Mouse (Mus musculus) embryonic facial prominence, embryonic 15.5 days (tissue): ENCODE measurements around the gene Ociad1. TPM values are rescaled to one million over a fixed set of nuclear protein-coding genes. Genes with fewer than 3 reads are reported as not detected.
"Not testable (repeated sequence)": the region's sequence is repeated elsewhere in the genome, so short reads cannot be mapped to it uniquely, and the experiment has no call there.

Experiments used
- ATAC-seq: fragments of 200-750 bp; cut with Nextera tagmentation; 2 replicates; pipeline ENCODE4 v1.8.0; 2017; ENCODE audit warnings: low read depth, moderate TSS enrichment; ENCODE audit not compliant: insufficient number of reproducible peaks, low FRiP score, low TSS enrichment
- H3K27ac ChIP-seq: fragments of 300-500 bp; sonication (generic); replicated peaks from 2 replicates; pipeline ENCODE4 v1.5.1; 2015; ENCODE audit warnings: mild to moderate bottlenecking, inconsistent platforms
- H3K27me3 ChIP-seq: fragments of 300-500 bp; sonication (generic); 2 replicates; pipeline ENCODE4 v1.6.1; 2015; ENCODE audit warnings: inconsistent platforms
- H3K36me3 ChIP-seq: fragments of 300-500 bp; sonication (generic); 2 replicates; pipeline ENCODE4 v1.6.1; 2015; ENCODE audit warnings: mild to moderate bottlenecking, inconsistent platforms
- H3K4me1 ChIP-seq: fragments of 300-500 bp; sonication (generic); 2 replicates; pipeline ENCODE4 v1.6.1; 2015; ENCODE audit warnings: inconsistent platforms
- H3K4me2 ChIP-seq: fragments of 300-500 bp; sonication (generic); replicated peaks from 2 replicates; pipeline ENCODE4 v1.6.1; 2015; ENCODE audit warnings: mild to moderate bottlenecking, inconsistent platforms
- H3K4me3 ChIP-seq: fragments of 300-500 bp; sonication (generic); replicated peaks from 2 replicates; pipeline ENCODE4 v1.5.1; 2015; ENCODE audit warnings: mild to moderate bottlenecking, inconsistent platforms
- H3K9ac ChIP-seq: fragments of 300-500 bp; sonication (generic); 2 replicates; pipeline ENCODE4 v1.6.1; 2015; ENCODE audit warnings: inconsistent platforms
- H3K9me3 ChIP-seq: fragments of 300-500 bp; sonication (generic); replicated peaks from 2 replicates; pipeline ENCODE4 v1.6.1; 2016; ENCODE audit warnings: inconsistent platforms
- WGBS: fragments of 180-500 bp; shearing (Covaris S2); methylation state at CpG from one replicate; pipeline ENCODE4 v1.1.7; 2015; 5-methylcytosine and 5-hydroxymethylcytosine counted together
- polyA plus RNA-seq: library from polyadenylated mRNA; unstranded; fragments of >200 nt; fragmentation: Nextera tagmentation; extraction: Ambion mirVana; gene quantifications from 2 replicates; pipeline ENCODE4 v1.2.1, GENCODE M21; 2015

The Ociad1 gene
- polyA plus RNA-seq, 1 experiment from 2014 or later, result 236 TPM

DNA sequence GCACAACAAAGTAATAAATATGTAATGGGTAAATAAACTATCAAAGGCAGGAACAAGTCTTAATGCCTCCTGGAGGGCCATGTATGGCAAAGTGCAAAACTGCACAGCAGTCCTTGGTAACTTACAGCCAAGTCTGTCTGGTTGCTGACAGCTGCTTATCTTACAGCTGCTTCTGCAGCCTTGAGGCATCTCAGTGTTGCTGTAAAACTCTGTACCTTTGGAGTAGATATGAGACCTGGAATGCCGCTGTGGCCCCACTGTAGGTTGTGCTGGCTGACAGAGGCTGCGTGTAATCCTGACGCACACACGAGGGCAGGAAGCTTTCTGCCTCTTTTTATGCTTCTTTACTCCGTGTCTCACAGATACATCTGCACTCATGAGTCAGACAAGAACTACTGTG is 18.9 kb downstream of the Ociad1 start:
- Histone ChIP-seq H3K4me3 (no peak overlapping the region), H3K9ac (no peak overlapping the region), H3K27ac (no peak overlapping the region), H3K4me2 (no peak overlapping the region), H3K27me3 (no peaks in the 10 kb centered on the region), H3K4me1 (no peaks in the 10 kb centered on the region), H3K9me3 (no peaks in the 10 kb centered on the region), H3K36me3 (peaks cover 83% of the 10 kb centered on the region)
- 95% methylated on average over 5 of the region's 5 CpGs for WGBS
- ATAC-seq, result no peak

DNA sequence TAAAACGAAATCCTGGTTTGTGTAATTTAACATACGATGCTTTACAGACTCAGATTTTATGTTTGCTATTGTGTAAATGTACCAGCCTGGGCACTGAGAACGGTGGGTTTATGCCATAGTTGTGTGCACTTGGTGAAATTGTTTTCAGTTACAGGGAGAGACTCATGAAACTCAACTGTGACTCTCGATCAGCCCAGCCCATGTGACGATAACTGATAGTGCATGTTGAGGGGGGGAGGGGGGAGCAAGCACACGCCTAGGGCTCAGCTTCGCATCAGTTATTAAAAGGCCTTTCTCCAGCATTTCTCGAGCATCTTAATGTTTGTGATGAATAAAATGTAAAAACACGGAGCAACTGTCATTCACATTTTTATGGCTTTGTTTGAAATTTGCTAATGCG is 21.0 kb downstream of the Ociad1 start:
- no peaks in the 10 kb centered on the region for H3K4me1 ChIP-seq
- no peaks in the 10 kb centered on the region for H3K9me3 ChIP-seq
- no peak for ATAC-seq
- no peaks in the 10 kb centered on the region for H3K27me3 ChIP-seq
- H3K36me3 ChIP-seq, result peaks cover 74% of the 10 kb centered on the region
- H3K4me2 ChIP-seq, result no peak overlapping the region
- H3K4me3 ChIP-seq, result no peak overlapping the region
- H3K9ac ChIP-seq, result no peak overlapping the region
- no peak overlapping the region for H3K27ac ChIP-seq
- WGBS, result 88% methylated on average over 10 of the region's 10 CpGs

DNA sequence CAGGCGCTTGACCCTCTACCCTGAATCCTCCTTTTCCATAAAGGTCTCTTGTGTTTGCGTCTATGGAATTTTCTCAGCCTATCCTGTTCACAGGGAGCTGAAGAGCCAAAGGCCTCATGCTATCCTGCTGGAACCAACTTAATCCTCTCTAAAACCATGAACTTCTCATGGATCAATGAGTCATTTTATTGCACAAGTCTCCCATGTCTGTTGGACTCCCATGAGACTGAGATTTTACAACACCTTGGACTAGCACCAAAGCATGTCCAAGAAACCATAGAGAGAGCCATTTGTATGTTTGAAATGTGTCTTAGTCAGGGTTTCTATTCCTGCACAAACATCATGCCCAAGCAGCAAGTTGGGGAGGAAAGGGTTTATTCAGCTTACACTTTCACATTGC is 22.1 kb downstream of the Ociad1 start:
- no peak for ATAC-seq
- Histone ChIP-seq H3K36me3 (peaks cover 67% of the 10 kb centered on the region), H3K4me2 (no peak overlapping the region), H3K9me3 (no peaks in the 10 kb centered on the region), H3K4me3 (no peak overlapping the region), H3K27ac (no peak overlapping the region), H3K27me3 (no peaks in the 10 kb centered on the region), H3K4me1 (no peaks in the 10 kb centered on the region), H3K9ac (no peak overlapping the region)
- 89% methylated on average over 2 of the region's 2 CpGs for WGBS

DNA sequence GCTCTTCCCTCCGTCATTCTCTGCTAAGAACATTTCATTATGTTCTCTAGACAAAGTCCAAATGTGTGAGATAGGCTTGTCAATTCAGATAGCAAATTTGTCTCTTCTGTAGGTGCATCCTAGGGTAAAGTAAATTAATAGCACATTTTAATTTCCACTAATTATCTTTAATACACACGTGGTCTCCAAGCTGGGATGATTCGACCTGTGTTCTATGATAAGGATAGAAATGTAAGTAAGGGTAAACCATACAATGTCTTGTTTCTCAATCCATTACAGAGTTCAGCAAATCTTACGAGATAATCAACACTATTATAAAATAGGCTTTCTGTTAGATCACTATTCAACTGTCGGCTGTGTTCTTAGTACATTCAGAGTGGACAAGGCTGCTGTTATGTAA is 26.7 kb downstream of the Ociad1 start:
- Histone ChIP-seq H3K9me3 (no peaks in the 10 kb centered on the region), H3K27ac (no peak overlapping the region), H3K4me1 (no peaks in the 10 kb centered on the region), H3K9ac (no peak overlapping the region), H3K4me3 (no peak overlapping the region), H3K4me2 (no peak overlapping the region), H3K36me3 (peaks cover 31% of the 10 kb centered on the region), H3K27me3 (no peaks in the 10 kb centered on the region)
- WGBS, result 89% methylated on average over 5 of the region's 5 CpGs
- no peak for ATAC-seq

DNA sequence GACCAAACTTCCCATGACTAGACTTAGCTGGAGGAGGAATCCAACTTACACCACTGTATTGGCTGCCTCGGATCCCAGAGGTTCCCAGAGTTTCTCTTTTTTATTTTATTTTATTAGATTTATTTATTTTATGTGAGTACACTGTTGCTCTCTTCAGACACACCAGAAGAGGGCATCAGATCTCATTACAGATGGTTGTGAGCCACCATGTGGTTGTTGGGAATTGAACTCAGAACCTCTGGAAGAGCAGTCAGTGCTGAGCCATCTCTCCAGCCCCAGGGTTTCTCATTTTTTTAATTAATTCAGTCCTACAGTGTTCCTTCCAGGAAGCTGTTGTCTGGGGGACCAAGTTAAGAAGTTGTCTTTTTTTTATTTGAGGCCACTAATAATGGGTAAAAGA is 30.1 kb downstream of the Ociad1 start:
- H3K27ac ChIP-seq, H3K4me1 ChIP-seq, H3K27me3 ChIP-seq, ATAC-seq, H3K9me3 ChIP-seq, H3K9ac ChIP-seq, H3K36me3 ChIP-seq, H3K4me3 ChIP-seq, H3K4me2 ChIP-seq: not testable (repeated sequence)
- WGBS, result 87% methylated on average over 1 of the region's 1 CpGs

DNA sequence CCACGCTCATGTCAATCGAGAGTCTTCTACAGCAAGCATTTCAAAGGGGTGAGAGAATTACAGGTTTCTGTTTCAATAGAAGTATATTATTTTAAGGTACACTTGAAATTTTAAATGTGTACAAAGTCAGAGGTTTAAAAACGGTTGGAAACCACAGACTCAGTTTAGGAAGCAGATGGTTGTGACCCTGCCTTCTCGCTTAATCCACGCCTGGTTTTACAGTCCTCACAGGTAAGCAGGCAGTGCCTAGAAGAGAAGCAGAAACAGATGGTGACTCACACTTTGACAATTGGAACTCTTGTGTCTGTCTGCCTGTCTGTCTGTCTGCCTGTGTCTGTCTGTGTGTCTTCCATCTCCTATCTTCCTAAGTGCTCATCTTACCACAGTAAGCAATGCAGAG is 31.0 kb downstream of the Ociad1 start:
- WGBS, result 71% methylated on average over 5 of the region's 5 CpGs
- H3K27me3 ChIP-seq, result no peaks in the 10 kb centered on the region
- ATAC-seq, result no peak
- H3K4me2 ChIP-seq, result no peak overlapping the region
- H3K9me3 ChIP-seq, result no peaks in the 10 kb centered on the region
- no peak overlapping the region for H3K9ac ChIP-seq
- H3K27ac ChIP-seq, result no peak overlapping the region
- no peaks in the 10 kb centered on the region for H3K4me1 ChIP-seq
- H3K36me3 ChIP-seq, result no peaks in the 10 kb centered on the region
- no peak overlapping the region for H3K4me3 ChIP-seq

DNA sequence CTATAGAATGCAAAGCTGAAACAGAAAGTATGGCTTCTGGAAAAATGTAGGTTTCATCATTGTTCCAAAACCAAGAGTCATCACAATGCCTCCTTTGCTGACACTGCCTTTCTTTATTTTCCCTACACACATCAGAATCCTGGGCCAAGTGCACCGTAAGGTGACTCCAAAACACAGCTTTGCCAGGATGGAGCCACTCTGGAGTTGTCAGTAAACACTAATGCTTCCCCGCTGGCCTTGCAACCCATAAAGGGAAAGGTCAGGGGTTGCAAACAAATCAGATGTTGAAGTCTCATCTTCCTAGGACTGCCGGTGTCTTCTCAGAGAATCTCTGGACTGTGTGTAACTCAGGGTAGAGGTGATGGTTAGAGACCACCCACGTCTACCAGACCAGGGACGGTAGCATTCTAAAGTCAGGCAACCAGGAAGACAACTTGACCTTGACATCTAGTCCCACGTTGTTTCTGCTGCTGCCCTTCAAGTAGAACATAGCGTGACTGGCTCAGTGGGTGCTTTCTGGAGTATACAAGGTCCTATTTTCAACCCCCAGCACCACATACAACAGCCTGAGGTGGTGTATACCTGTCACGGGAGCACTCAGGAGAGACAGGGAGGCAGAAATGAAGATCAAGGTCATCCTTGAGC is 32.1 kb downstream of the Ociad1 start:
- no peaks in the 10 kb centered on the region for H3K27me3 ChIP-seq
- no peaks in the 10 kb centered on the region for H3K9me3 ChIP-seq
- no peak for ATAC-seq
- no peaks in the 10 kb centered on the region for H3K4me1 ChIP-seq
- 80% methylated on average over 8 of the region's 8 CpGs for WGBS
- no peak overlapping the region for H3K4me2 ChIP-seq
- H3K36me3 ChIP-seq, result no peaks in the 10 kb centered on the region
- no peak overlapping the region for H3K4me3 ChIP-seq
- no peak overlapping the region for H3K27ac ChIP-seq
- no peak overlapping the region for H3K9ac ChIP-seq

DNA sequence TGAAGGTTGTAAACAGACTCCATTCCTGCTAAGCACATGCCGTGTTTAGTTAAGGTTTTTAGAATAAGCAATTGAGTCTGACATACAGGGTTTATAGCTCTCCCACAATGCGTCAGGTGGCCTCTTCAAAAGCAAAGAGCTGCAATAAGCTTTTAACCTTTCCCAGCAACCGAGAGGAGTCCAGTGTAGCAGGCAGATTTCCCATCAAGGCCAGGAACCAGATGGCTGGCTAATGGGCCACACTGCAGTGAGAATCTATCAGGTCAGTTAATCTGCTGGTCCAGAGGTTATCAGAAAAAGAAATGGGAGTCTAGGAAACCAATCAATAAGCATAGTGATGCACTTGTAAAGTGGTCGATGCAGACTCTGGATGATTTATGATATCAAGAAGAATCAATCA is 38.4 kb downstream of the Ociad1 start:
- WGBS, result 58% methylated on average over 4 of the region's 4 CpGs
- H3K36me3 ChIP-seq, result no peaks in the 10 kb centered on the region
- no peak overlapping the region for H3K4me3 ChIP-seq
- no peaks in the 10 kb centered on the region for H3K9me3 ChIP-seq
- H3K4me1 ChIP-seq, result no peaks in the 10 kb centered on the region
- no peaks in the 10 kb centered on the region for H3K27me3 ChIP-seq
- H3K27ac ChIP-seq, result no peak overlapping the region
- ATAC-seq, result no peak
- no peak overlapping the region for H3K4me2 ChIP-seq
- no peak overlapping the region for H3K9ac ChIP-seq

DNA sequence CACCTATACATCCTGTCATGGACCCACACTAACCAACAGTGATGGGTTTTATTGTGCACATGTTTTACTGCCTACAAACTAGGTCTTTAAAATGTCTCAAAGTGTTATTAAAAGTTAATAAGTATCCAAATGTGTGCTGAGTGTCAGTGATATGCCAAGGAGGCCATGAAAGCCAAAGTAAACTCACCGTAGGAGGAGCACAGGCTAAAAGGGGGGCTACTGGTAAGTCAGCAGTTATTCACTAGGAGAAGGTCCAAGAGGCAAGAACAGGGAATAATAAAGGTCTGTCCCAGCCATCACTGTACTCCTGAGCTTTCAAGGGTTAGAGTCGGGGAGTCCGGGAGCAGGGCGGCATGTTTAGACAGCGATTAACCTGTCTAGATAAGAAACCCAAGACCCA is 43.9 kb downstream of the Ociad1 start:
- Histone ChIP-seq H3K4me3 (no peak overlapping the region), H3K9ac (no peak overlapping the region), H3K4me1 (peaks cover 7% of the 10 kb centered on the region; the same call in 1 of the 2 replicates), H3K36me3 (no peaks in the 10 kb centered on the region), H3K27me3 (no peaks in the 10 kb centered on the region), H3K4me2 (no peak overlapping the region), H3K9me3 (no peaks in the 10 kb centered on the region), H3K27ac (no peak overlapping the region)
- ATAC-seq, result no peak
- 73% methylated on average over 5 of the region's 5 CpGs for WGBS

DNA sequence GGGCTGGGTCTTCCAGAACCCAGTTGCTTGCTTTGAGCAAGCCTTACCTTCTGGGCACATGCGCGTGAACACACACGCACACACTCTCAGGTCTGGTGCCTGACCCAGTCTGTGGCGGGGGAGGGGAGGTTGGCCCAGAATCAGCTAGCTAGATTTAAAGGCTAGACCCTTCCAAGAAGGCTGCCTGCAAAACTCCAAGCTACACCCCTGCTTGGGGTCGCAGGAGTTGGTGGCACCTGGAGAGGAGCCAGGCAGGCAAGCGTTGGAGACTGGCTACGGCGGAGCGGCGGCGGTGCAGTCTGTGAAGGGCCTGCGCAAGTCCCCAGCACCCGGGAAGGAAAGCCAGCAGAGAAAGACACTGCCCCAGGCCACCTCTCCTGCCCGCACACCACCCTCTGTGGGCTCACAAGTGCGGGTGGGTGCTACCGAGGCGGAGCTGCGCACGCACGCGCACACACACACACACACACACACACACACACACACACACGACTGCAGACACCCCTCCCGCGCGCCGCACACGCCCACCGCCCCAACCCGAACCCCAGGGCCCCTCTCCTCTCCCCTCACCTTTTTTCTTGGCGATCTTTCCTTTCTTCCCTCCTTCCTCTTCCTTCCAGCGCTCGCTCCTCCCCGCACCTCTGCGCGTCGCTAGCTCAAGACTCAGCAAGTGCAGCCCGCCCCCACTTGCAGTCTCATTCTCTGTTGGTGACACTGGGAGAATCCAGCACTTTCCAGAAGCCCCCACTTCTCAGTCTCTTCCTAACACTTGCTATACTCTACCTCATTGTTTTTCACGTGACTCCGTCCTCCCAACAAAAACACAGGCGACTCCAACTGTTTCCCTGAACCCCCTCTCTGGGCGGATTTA is 45.6 kb downstream of the Ociad1 start:
- H3K9me3 ChIP-seq, result no peaks in the 10 kb centered on the region
- H3K27me3 ChIP-seq, result no peaks in the 10 kb centered on the region
- no peak overlapping the region for H3K27ac ChIP-seq
- no peaks in the 10 kb centered on the region for H3K36me3 ChIP-seq
- H3K4me2 ChIP-seq, result peak overlapping the region; percentile 90
- H3K9ac ChIP-seq, result peak overlapping the region; percentile 40
- ATAC-seq, result peak; percentile 31; the same call in 1 of the 2 replicates
- peak overlapping the region; percentile 56 for H3K4me3 ChIP-seq
- H3K4me1 ChIP-seq, result peaks cover 14% of the 10 kb centered on the region
- WGBS, result 3% methylated on average over 35 of the region's 41 CpGs

DNA sequence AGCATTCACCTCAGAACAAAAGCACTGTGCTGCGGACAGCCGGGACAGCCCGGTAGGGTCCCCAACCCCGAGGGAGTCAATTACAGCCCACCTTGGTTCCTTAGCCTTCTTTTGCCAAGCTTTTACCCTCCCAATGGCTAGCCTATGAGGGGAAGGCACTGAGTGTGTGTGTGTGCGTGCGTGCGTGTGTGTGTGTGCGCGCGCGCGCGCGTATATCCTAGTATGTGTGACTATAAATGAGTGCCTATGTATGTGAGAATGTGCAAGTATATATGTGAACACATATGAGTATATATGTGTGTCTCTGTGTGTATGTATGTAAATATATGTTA is 46.2 kb downstream of the Ociad1 start:
- 0 out of 2 replicates have a peak, but pooled peaks have one; percentile 36 for ATAC-seq
- Histone ChIP-seq H3K27ac (no peak overlapping the region), H3K4me1 (peaks cover 14% of the 10 kb centered on the region), H3K36me3 (no peaks in the 10 kb centered on the region), H3K4me3 (peak overlapping the region; percentile 56), H3K9ac (peak overlapping the region; percentile 40; the same call in 1 of the 2 replicates), H3K4me2 (peak overlapping the region; percentile 90), H3K27me3 (no peaks in the 10 kb centered on the region), H3K9me3 (no peaks in the 10 kb centered on the region)
- WGBS, result 45% methylated on average over 14 of the region's 14 CpGs
